Mouse (Mus musculus) testis, adult 2 months (tissue): ENCODE measurements around the gene Ctu2. TPM values are rescaled to one million over a fixed set of nuclear protein-coding genes. Genes with fewer than 3 reads are reported as not detected.

ENCODE experiments used
- H3K27ac ChIP-seq: fragments of 200-500 bp; 2 replicates; pipeline ENCODE4 v1.5.1; 2012; ENCODE audit warnings: low read depth, low read length; ENCODE audit not compliant: control insufficient read depth, insufficient read depth
- H3K27me3 ChIP-seq: fragments of 200-500 bp; 2 replicates; pipeline ENCODE4 v1.6.1; 2012; ENCODE audit warnings: mild to moderate bottlenecking, low read length, moderate library complexity; ENCODE audit not compliant: control insufficient read depth, insufficient read depth
- H3K36me3 ChIP-seq: fragments of 200-500 bp; 2 replicates; pipeline ENCODE4 v1.6.1; 2012; ENCODE audit warnings: mild to moderate bottlenecking, low read length; ENCODE audit not compliant: control insufficient read depth, insufficient read depth
- H3K4me1 ChIP-seq: fragments of 200-500 bp; 2 replicates; pipeline ENCODE4 v1.6.1; 2012; ENCODE audit warnings: low read length; ENCODE audit not compliant: control insufficient read depth, insufficient read depth
- H3K4me3 ChIP-seq: fragments of 200-500 bp; 2 replicates; pipeline ENCODE4 v1.5.1; 2012; ENCODE audit warnings: low read depth, mild to moderate bottlenecking, low read length, moderate library complexity, mixed read lengths; ENCODE audit not compliant: control insufficient read depth
- CTCF ChIP-seq: fragments of 200-500 bp; IDR thresholded peaks from 2 replicates; pipeline ENCODE4 v1.5.1; 2012; ENCODE audit warnings: low read depth, mild to moderate bottlenecking, inconsistent platforms, low read length, moderate library complexity; ENCODE audit not compliant: control insufficient read depth, insufficient read depth, insufficient replicate concordance
- POLR2A ChIP-seq: fragments of 200-500 bp; IDR thresholded peaks from 2 replicates; pipeline ENCODE4 v1.6.1; 2012; ENCODE audit warnings: low read depth, mild to moderate bottlenecking, inconsistent platforms, low read length, moderate library complexity; ENCODE audit not compliant: control insufficient read depth
- polyA plus RNA-seq: library from polyadenylated mRNA; depleted of rRNA; stranded (reverse); fragments of >200 nt; gene quantifications from 2 replicates; pipeline ENCODE4 v1.2.3, GENCODE M21; 2012

Gene Ctu2
- polyA plus RNA-seq, 1 experiment = 37.7 TPM

DNA sequence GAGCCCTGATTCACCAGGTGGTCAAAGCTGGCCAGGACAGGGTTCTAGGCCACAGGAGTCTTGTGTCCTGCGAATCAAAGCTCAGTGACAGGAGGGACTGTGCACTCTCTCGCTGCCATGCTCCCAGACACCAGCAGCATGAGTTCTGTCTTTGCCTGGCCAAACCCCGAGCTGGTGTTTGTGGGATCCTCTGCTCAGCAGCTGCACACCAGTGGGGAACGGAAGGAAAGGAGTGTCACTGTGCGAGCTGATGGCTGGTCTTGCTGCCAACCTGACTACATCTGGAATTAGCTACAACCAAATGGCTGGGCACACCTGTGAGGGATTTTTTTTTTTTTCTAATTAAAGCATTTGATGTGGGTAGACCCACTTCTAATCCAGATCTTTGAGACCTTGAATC lies 5.3 kb upstream of the Ctu2 start:
- no peaks in the 10 kb centered on the region for H3K27me3 ChIP-seq
- H3K4me3 ChIP-seq = no peak overlapping the region
- H3K36me3 ChIP-seq = no peaks in the 10 kb centered on the region; the same call in none of the 2 replicates
- H3K4me1 ChIP-seq = peaks cover 9% of the 10 kb centered on the region
- H3K27ac ChIP-seq = no peak overlapping the region
- TF ChIP-seq POLR2A (no peak), CTCF (no peak)

GRCm38 (mm10) chr8:122473911-122474421 lies 2.0 kb upstream of the Ctu2 start:
- Histone ChIP-seq H3K27ac (no peak overlapping the region), H3K4me1 (peaks cover 14% of the 10 kb centered on the region), H3K36me3 (peaks cover 3% of the 10 kb centered on the region), H3K27me3 (no peaks in the 10 kb centered on the region), H3K4me3 (peak overlapping the region; percentile 96)
- TF ChIP-seq CTCF (no peak), POLR2A (no peak)

DNA sequence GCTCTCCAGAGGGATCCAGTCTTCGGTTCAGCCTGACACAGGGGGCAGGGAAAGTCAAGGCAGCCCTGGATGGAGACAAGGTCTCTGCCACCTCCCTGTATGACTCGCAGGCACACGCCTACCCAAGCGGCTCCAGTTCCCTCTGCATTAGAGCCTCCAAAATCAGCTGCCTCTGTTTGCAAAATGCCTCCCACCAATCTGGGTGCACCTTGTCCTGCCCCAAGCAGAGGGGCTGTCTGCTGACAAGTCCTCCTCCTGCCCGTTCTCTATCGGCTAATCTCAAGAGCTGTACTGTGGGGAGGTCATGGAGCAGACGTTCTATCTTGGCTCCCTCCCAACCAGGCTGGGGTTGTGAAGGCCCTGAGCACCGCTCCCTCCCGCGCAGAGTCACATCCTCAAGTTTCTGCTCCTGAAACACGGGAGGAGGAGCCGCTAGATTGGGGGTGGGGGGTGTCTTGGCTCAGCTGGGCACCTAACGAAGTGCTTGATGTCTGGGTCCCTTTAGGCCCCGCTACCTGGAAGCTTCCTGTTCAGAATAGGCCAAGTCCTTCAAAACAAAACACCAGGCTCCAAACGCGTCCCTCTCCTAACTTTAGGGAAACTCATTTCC lies 887 bp upstream of the Ctu2 start:
- peaks cover 14% of the 10 kb centered on the region for H3K4me1 ChIP-seq
- H3K36me3 ChIP-seq = peaks cover 3% of the 10 kb centered on the region
- TF ChIP-seq POLR2A = no peak
- TF ChIP-seq CTCF = no peak
- H3K4me3 ChIP-seq = peak overlapping the region; percentile 96
- no peaks in the 10 kb centered on the region for H3K27me3 ChIP-seq
- peak overlapping the region; percentile 92 for H3K27ac ChIP-seq

GRCm38 (mm10) chr8:122482448-122482847 lies 6.5 kb downstream of the Ctu2 start:
- Histone ChIP-seq H3K27me3 (no peaks in the 10 kb centered on the region), H3K4me3 (no peak overlapping the region), H3K4me1 (no peaks in the 10 kb centered on the region), H3K36me3 (peaks cover 3% of the 10 kb centered on the region; the same call in 1 of the 2 replicates), H3K27ac (no peak overlapping the region)
- TF ChIP-seq CTCF (no peak), POLR2A (no peak)

DNA sequence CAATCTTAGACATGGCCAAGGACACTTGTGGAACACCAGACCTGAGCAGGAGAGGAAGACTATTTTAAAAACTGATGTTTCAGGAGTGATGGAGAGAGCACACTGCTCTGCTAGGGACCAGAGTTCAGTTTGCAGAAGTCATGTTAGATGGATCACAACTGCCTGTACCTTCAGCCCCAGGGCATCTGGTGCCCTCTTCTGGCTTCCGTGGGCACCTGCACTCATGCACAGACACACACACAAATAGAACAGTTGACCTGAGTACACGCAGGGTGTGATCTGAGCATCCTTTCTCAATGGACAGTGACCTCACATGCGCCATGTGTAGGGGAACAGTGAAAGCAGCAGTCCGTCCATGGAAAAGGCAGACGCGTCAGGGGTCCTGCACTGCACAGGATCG lies 7.9 kb downstream of the Ctu2 start:
- TF ChIP-seq POLR2A (no peak), CTCF (no peak; the same call in 1 of the 2 replicates)
- Histone ChIP-seq H3K36me3 (no peaks in the 10 kb centered on the region), H3K27me3 (no peaks in the 10 kb centered on the region), H3K4me1 (no peaks in the 10 kb centered on the region), H3K4me3 (no peak overlapping the region), H3K27ac (no peak overlapping the region)

- no peak overlapping the region for H3K27ac ChIP-seq
- H3K4me3 ChIP-seq = no peak overlapping the region
- no peaks in the 10 kb centered on the region for H3K4me1 ChIP-seq
- TF ChIP-seq POLR2A (no peak), CTCF (no peak)
- H3K27me3 ChIP-seq = no peaks in the 10 kb centered on the region
- H3K36me3 ChIP-seq = no peaks in the 10 kb centered on the region
Measured at GRCm38 (mm10) chr8:122484831-122485230, 8.9 kb downstream of the Ctu2 start.

GRCm38 (mm10) chr8:122488387-122488786 lies 12.4 kb downstream of the Ctu2 start:
- no peak for TF ChIP-seq POLR2A
- H3K27ac ChIP-seq = no peak overlapping the region
- H3K27me3 ChIP-seq = no peaks in the 10 kb centered on the region
- H3K4me3 ChIP-seq = no peak overlapping the region
- H3K4me1 ChIP-seq = no peaks in the 10 kb centered on the region
- H3K36me3 ChIP-seq = no peaks in the 10 kb centered on the region

- no peaks in the 10 kb centered on the region for H3K36me3 ChIP-seq
- no peak overlapping the region for H3K4me3 ChIP-seq
- no peak overlapping the region for H3K27ac ChIP-seq
Measured at GRCm38 (mm10) chr8:122497016-122497734, 21.2 kb downstream of the Ctu2 start.

More at GRCm38 (mm10) chr8:122497016-122497734, 21.2 kb downstream of the Ctu2 start:
- TF ChIP-seq CTCF = no peak
- TF ChIP-seq POLR2A = no peak
- no peaks in the 10 kb centered on the region for H3K4me1 ChIP-seq
- no peaks in the 10 kb centered on the region for H3K27me3 ChIP-seq
